Mouse (Mus musculus) heart, adult 2 months (tissue): Measurements from ENCODE around the gene Vmn1r202.

ENCODE experiments used
- CTCF ChIP-seq: fragments of 200-600 bp; IDR thresholded peaks from 2 replicates; pipeline ENCODE4 v1.8.1; 2022; ENCODE audit warnings: antibody characterized with exemption, mild to moderate bottlenecking, moderate library complexity
- EP300 ChIP-seq: fragments of 200-500 bp; IDR thresholded peaks from 2 replicates; pipeline ENCODE4 v1.6.1; 2011; ENCODE audit warnings: low read depth, low read length, control low read depth; ENCODE audit not compliant: insufficient read depth

- TF ChIP-seq CTCF (no peak), EP300 (no peak)
Measured at GRCm38 (mm10) chr13:22471623-22472022, 33.6 kb downstream of the Vmn1r202 start, which contains the start of gene Vmn1r201.
